Mouse (Mus musculus) spleen, adult 2 months (tissue): Measurements from ENCODE around the gene Cyp26b1.

Source experiments
- CTCF ChIP-seq: fragments of 200-500 bp; IDR thresholded peaks from 2 replicates; pipeline ENCODE4 v1.5.1; 2011; ENCODE audit warnings: mild to moderate bottlenecking, inconsistent platforms; ENCODE audit not compliant: insufficient read depth, insufficient read length, insufficient replicate concordance; ENCODE audit errors: extremely low read depth
- POLR2A ChIP-seq: fragments of 200-500 bp; IDR thresholded peaks from 2 replicates; pipeline ENCODE4 v1.6.1; 2011; ENCODE audit warnings: low read depth, low read length, inconsistent platforms

GRCm38 (mm10) chr6:84539924-84540323 lies 53.8 kb downstream of the Cyp26b1 start:
- TF ChIP-seq CTCF = no peak
- no peak for TF ChIP-seq POLR2A
